Mouse (Mus musculus) liver, postnatal 0 days (tissue): ENCODE results near the gene Lrrc40. TPM values are rescaled to one million over a fixed set of nuclear protein-coding genes. Genes with fewer than 3 reads are reported as not detected.
"Not testable (repeated sequence)": the region's sequence is repeated elsewhere in the genome, so short reads cannot be mapped to it uniquely, and the experiment has no call there.

Experiments used
- ATAC-seq: fragments of 200-750 bp; cut with Nextera tagmentation; 2 replicates; pipeline ENCODE4 v1.8.0; 2017; ENCODE audit warnings: mild to moderate bottlenecking, moderate library complexity
- DNase-seq: peaks from one replicate; pipeline ENCODE4 v3.0.0-alpha.2; 2016
- H3K27ac ChIP-seq: fragments of 300-500 bp; sonication (generic); 2 replicates; pipeline ENCODE4 v1.5.1; 2014; ENCODE audit warnings: antibody characterized with exemption, moderate library complexity, mild to moderate bottlenecking, low read depth
- H3K27me3 ChIP-seq: fragments of 300-500 bp; sonication (generic); 2 replicates; pipeline ENCODE4 v1.6.1; 2014; ENCODE audit warnings: low read length, control low read depth, mixed read lengths; ENCODE audit not compliant: insufficient read depth
- H3K36me3 ChIP-seq: fragments of 300-500 bp; sonication (generic); replicated peaks from 2 replicates; pipeline ENCODE4 v1.6.1; 2014; ENCODE audit warnings: mild to moderate bottlenecking, control low read depth, low read length, moderate library complexity, mixed read lengths; ENCODE audit not compliant: insufficient read depth
- H3K4me1 ChIP-seq: fragments of 300-500 bp; sonication (generic); 2 replicates; pipeline ENCODE4 v1.6.1; 2014; ENCODE audit warnings: antibody characterized with exemption, mild to moderate bottlenecking, control low read depth; ENCODE audit not compliant: insufficient read depth
- H3K4me2 ChIP-seq: fragments of 300-500 bp; sonication (generic); 2 replicates; pipeline ENCODE4 v1.6.1; 2014; ENCODE audit warnings: low read depth, mild to moderate bottlenecking, low read length, moderate library complexity, mixed read lengths
- H3K4me3 ChIP-seq: fragments of 300-500 bp; sonication (generic); 2 replicates; pipeline ENCODE4 v1.5.1; 2014; ENCODE audit warnings: low read depth, low read length
- H3K9ac ChIP-seq: fragments of 300-500 bp; sonication (generic); replicated peaks from 2 replicates; pipeline ENCODE4 v1.6.1; 2014; ENCODE audit warnings: mild to moderate bottlenecking, moderate library complexity
- H3K9me3 ChIP-seq: fragments of 300-500 bp; sonication (generic); 2 replicates; pipeline ENCODE4 v1.6.1; 2016; ENCODE audit warnings: mild to moderate bottlenecking, control low read depth, low read length, mixed read lengths
- CTCF ChIP-seq: sonication (generic); IDR thresholded peaks from 2 replicates; pipeline ENCODE4 v1.5.1; 2016; ENCODE audit warnings: antibody characterized with exemption, low read depth
- EP300 ChIP-seq: IDR thresholded peaks from 2 replicates; pipeline ENCODE4 v1.6.1; 2016; ENCODE audit warnings: antibody characterized with exemption, low read depth, mild to moderate bottlenecking
- WGBS: fragments of 180-500 bp; shearing (Covaris S2); extraction: QIAGEN DNeasy Blood & Tissue Kit; methylation state at CpG from one replicate; pipeline ENCODE4 v1.1.7; 2014; ENCODE audit not compliant: insufficient replicate concordance; 5-methylcytosine and 5-hydroxymethylcytosine counted together
- polyA plus RNA-seq: library from polyadenylated mRNA; unstranded; fragments of >200 nt; fragmentation: Nextera tagmentation; extraction: Ambion mirVana; gene quantifications from 2 replicates; pipeline ENCODE4 v1.2.1, GENCODE M21; 2015

Gene Lrrc40
- polyA plus RNA-seq, 1 experiment from 2014 or later = 16.5 TPM

- Histone ChIP-seq H3K36me3 (no peaks in the 10 kb centered on the region), H3K4me3 (no peak overlapping the region), H3K4me2 (no peak overlapping the region), H3K4me1 (no peaks in the 10 kb centered on the region), H3K27me3 (no peaks in the 10 kb centered on the region), H3K9ac (no peak overlapping the region), H3K9me3 (no peaks in the 10 kb centered on the region), H3K27ac (no peak overlapping the region)
- TF ChIP-seq CTCF (peak; percentile 70), EP300 (no peak)
- ATAC-seq (peak; percentile 19; the same call in 1 of the 2 replicates), DNase-seq (no peak)
- WGBS = 38% methylated on average over 4 of the region's 4 CpGs
Measured at GRCm38 (mm10) chr3:158076685-158077379, 40.4 kb downstream of the Lrrc40 start.

- WGBS = 17% methylated on average over 1 of the region's 1 CpGs
- no peak overlapping the region for H3K9ac ChIP-seq
- H3K4me2 ChIP-seq = no peak overlapping the region
- H3K27me3 ChIP-seq = no peaks in the 10 kb centered on the region
- H3K4me1 ChIP-seq = no peaks in the 10 kb centered on the region
- H3K4me3 ChIP-seq = no peak overlapping the region
- H3K9me3 ChIP-seq = no peaks in the 10 kb centered on the region
- no peak overlapping the region for H3K27ac ChIP-seq
- TF ChIP-seq CTCF (no peak), EP300 (no peak)
- H3K36me3 ChIP-seq = no peaks in the 10 kb centered on the region
- ATAC-seq = no peak
- no peak for DNase-seq
Measured at GRCm38 (mm10) chr3:158077380-158077772, 40.9 kb downstream of the Lrrc40 start.

- Histone ChIP-seq H3K4me1 (no peaks in the 10 kb centered on the region), H3K27me3 (no peaks in the 10 kb centered on the region)
Measured at GRCm38 (mm10) chr3:158077828-158078227, 41.4 kb downstream of the Lrrc40 start.

GRCm38 (mm10) chr3:158091601-158092000, 55.1 kb downstream of the Lrrc40 start:
- H3K9ac ChIP-seq = no peak overlapping the region
- WGBS = 80% methylated on average over 3 of the region's 3 CpGs
- DNase-seq = no peak
- TF ChIP-seq EP300 (no peak), CTCF (no peak)
- H3K27ac ChIP-seq = no peak overlapping the region
- H3K36me3 ChIP-seq = no peaks in the 10 kb centered on the region
- no peaks in the 10 kb centered on the region for H3K27me3 ChIP-seq
- no peak overlapping the region for H3K4me3 ChIP-seq
- H3K4me2 ChIP-seq = no peak overlapping the region
- no peak for ATAC-seq
- no peaks in the 10 kb centered on the region for H3K4me1 ChIP-seq
- no peaks in the 10 kb centered on the region for H3K9me3 ChIP-seq

More at GRCm38 (mm10) chr3:158077828-158078227, 41.4 kb downstream of the Lrrc40 start:
- no peaks in the 10 kb centered on the region for H3K36me3 ChIP-seq
- H3K4me2 ChIP-seq = no peak overlapping the region
- no peak overlapping the region for H3K4me3 ChIP-seq
- H3K9ac ChIP-seq = no peak overlapping the region
- no peak for TF ChIP-seq CTCF
- no peak for TF ChIP-seq EP300
- whole genome bisulfite sequencing = 69% methylated on average over 5 of the region's 5 CpGs
- DNase-seq (no peak), ATAC-seq (no peak)
- no peak overlapping the region for H3K27ac ChIP-seq
- H3K9me3 ChIP-seq = no peaks in the 10 kb centered on the region

GRCm38 (mm10) chr3:158093919-158094318, 57.5 kb downstream of the Lrrc40 start:
- Histone ChIP-seq H3K9me3 (no peaks in the 10 kb centered on the region), H3K4me2 (no peak overlapping the region), H3K27me3 (no peaks in the 10 kb centered on the region), H3K36me3 (no peaks in the 10 kb centered on the region), H3K4me3 (no peak overlapping the region), H3K4me1 (no peaks in the 10 kb centered on the region), H3K27ac (no peak overlapping the region), H3K9ac (no peak overlapping the region)
- no peak for DNase-seq
- TF ChIP-seq EP300 (no peak), CTCF (no peak)
- 79% methylated on average over 4 of the region's 4 CpGs for WGBS
- ATAC-seq = no peak

- not testable (repeated sequence) for H3K4me3 ChIP-seq, H3K27ac ChIP-seq, H3K4me2 ChIP-seq, H3K9ac ChIP-seq, H3K36me3 ChIP-seq, H3K4me1 ChIP-seq, H3K9me3 ChIP-seq, ATAC-seq, DNase-seq, H3K27me3 ChIP-seq
- WGBS = 79% methylated on average over 5 of the region's 10 CpGs
Measured at GRCm38 (mm10) chr3:158102043-158102442, 65.6 kb downstream of the Lrrc40 start.

- H3K9ac ChIP-seq, H3K27ac ChIP-seq, H3K4me1 ChIP-seq, H3K27me3 ChIP-seq, H3K4me2 ChIP-seq, H3K4me3 ChIP-seq, DNase-seq, ATAC-seq, H3K36me3 ChIP-seq, H3K9me3 ChIP-seq: not testable (repeated sequence)
- WGBS = 61% methylated on average over 1 of the region's 1 CpGs
Measured at GRCm38 (mm10) chr3:158102530-158102929, 66.1 kb downstream of the Lrrc40 start.
